Mouse (Mus musculus) liver, embryonic 14.5 days (tissue): ENCODE measurements around the gene Uqcr11. TPM values are rescaled to one million over a fixed set of nuclear protein-coding genes. Genes with fewer than 3 reads are reported as not detected.

ENCODE experiments used
- ATAC-seq: fragments of 200-750 bp; cut with Nextera tagmentation; 2 replicates; pipeline ENCODE4 v1.8.0; 2017; ENCODE audit warnings: moderate number of reproducible peaks, mild to moderate bottlenecking, moderate library complexity; ENCODE audit not compliant: insufficient read depth
- DNase-seq, 3 experiments: peaks; one replicate each; pipeline ENCODE4 v3.0.0-alpha.2; 2012 to 2013; ENCODE audit warnings: low read depth in 3 of 3, low spot score in 3 of 3
- H3K27ac ChIP-seq: fragments of 300-500 bp; sonication (generic); 2 replicates; pipeline ENCODE4 v1.5.1; 2014; ENCODE audit warnings: moderate library complexity, mild to moderate bottlenecking, control low read depth, inconsistent platforms
- H3K27me3 ChIP-seq: fragments of 300-500 bp; sonication (generic); 2 replicates; pipeline ENCODE4 v1.6.1; 2014; ENCODE audit warnings: mild to moderate bottlenecking, low read length, moderate library complexity; ENCODE audit not compliant: control insufficient read depth, insufficient read depth
- H3K36me3 ChIP-seq: fragments of 300-500 bp; sonication (generic); replicated peaks from 2 replicates; pipeline ENCODE4 v1.6.1; 2014; ENCODE audit warnings: low read depth; ENCODE audit not compliant: control insufficient read depth, insufficient read depth
- H3K4me1 ChIP-seq, 2 experiments: fragments of 200-500 bp in 1 of 2; fragments of 300-500 bp in 1 of 2; sonication (generic) in 1 of 2; replicated peaks; 2 replicates each; pipeline ENCODE4 v1.6.1; 2012 to 2014; ENCODE audit warnings: antibody characterized with exemption in 1 of 2, inconsistent platforms in 1 of 2, low read length in 1 of 2; ENCODE audit not compliant: control insufficient read depth in 2 of 2, insufficient read depth in 2 of 2
- H3K4me2 ChIP-seq: fragments of 300-500 bp; sonication (generic); 2 replicates; pipeline ENCODE4 v1.6.1; 2014; ENCODE audit warnings: low read depth, mild to moderate bottlenecking, control low read depth, moderate library complexity
- H3K4me3 ChIP-seq, 2 experiments: fragments of 200-500 bp in 1 of 2; fragments of 300-500 bp in 1 of 2; sonication (generic) in 1 of 2; 2 replicates each; pipeline ENCODE4 v1.5.1; 2012 to 2014; ENCODE audit warnings: low read depth in 2 of 2, low read length in 2 of 2, mild to moderate bottlenecking in 2 of 2, control low read depth in 1 of 2, inconsistent platforms in 1 of 2, moderate library complexity in 1 of 2; ENCODE audit not compliant: insufficient read depth in 1 of 2
- H3K9ac ChIP-seq: fragments of 300-500 bp; sonication (generic); replicated peaks from 2 replicates; pipeline ENCODE4 v1.6.1; 2014; ENCODE audit warnings: mild to moderate bottlenecking, control low read depth, moderate library complexity
- H3K9me3 ChIP-seq: fragments of 300-500 bp; sonication (generic); 2 replicates; pipeline ENCODE4 v1.6.1; 2016; ENCODE audit warnings: low read length, mixed read lengths; ENCODE audit not compliant: control insufficient read depth
- CTCF ChIP-seq: IDR thresholded peaks from 2 replicates; pipeline ENCODE4 v1.5.1; 2016; ENCODE audit warnings: antibody characterized with exemption, low read depth, control low read depth
- EP300 ChIP-seq: IDR thresholded peaks from 2 replicates; pipeline ENCODE4 v1.6.1; 2016; ENCODE audit warnings: antibody characterized with exemption, low read depth
- WGBS: fragments of 180-500 bp; shearing (Covaris S2); extraction: QIAGEN DNeasy Blood & Tissue Kit; methylation state at CpG from one replicate; pipeline ENCODE4 v1.1.7; 2014; ENCODE audit not compliant: insufficient replicate concordance; 5-methylcytosine and 5-hydroxymethylcytosine counted together
- polyA plus RNA-seq, 2 experiments: library from polyadenylated mRNA; depleted of rRNA in 1 of 2; stranded (reverse) in 1 of 2; unstranded in 1 of 2; fragments of >200 nt; fragmentation: Nextera tagmentation in 1 of 2; extraction: Ambion mirVana in 1 of 2; gene quantifications; 2 replicates each; pipeline versions ENCODE4 v1.2.1 to v1.2.3; 2012 to 2014

The Uqcr11 gene
- polyA plus RNA-seq, 2 experiments: 571 to 729 TPM

GRCm38 (mm10) chr10:80399191-80399972, 7.2 kb downstream of the Uqcr11 start, which contains the start of gene Mbd3:
Gene Mbd3 (minus strand): TSS chr10:80399550.
- DNase-seq (peak; percentile 100), ATAC-seq (peak; percentile 94)
- peak within 1 kb of the TSS; percentile 95 for H3K9ac ChIP-seq
- H3K27ac ChIP-seq: peak within 1 kb of the TSS; percentile 97
- no peaks in the 10 kb centered on the region for H3K27me3 ChIP-seq
- peaks cover 28% of the 10 kb centered on the region for H3K36me3 ChIP-seq
- H3K4me1 ChIP-seq: peaks cover 17 to 19% of the 10 kb centered on the region in 2 experiments
- H3K4me3 ChIP-seq: peak within 1 kb of the TSS; percentile 64 to 90
- H3K4me2 ChIP-seq: peak within 1 kb of the TSS; percentile 99
- under 1% methylated on average over 80 of the region's 82 CpGs for WGBS
- H3K9me3 ChIP-seq: no peaks in the 10 kb centered on the region
- no peak for TF ChIP-seq EP300
- TF ChIP-seq CTCF: no peak

GRCm38 (mm10) chr10:80398719-80399190, 7.9 kb downstream of the Uqcr11 start:
- peak overlapping the region; percentile 64 to 90 for H3K4me3 ChIP-seq
- H3K4me2 ChIP-seq: peak overlapping the region; percentile 99
- peak overlapping the region; percentile 97 for H3K27ac ChIP-seq
- H3K36me3 ChIP-seq: peaks cover 28% of the 10 kb centered on the region
- H3K4me1 ChIP-seq: peaks cover 17 to 19% of the 10 kb centered on the region in 2 experiments
- DNase-seq: peak; percentile 95 to 96 (median 96)
- peak; percentile 80 for ATAC-seq
- peak overlapping the region; percentile 95 for H3K9ac ChIP-seq
- under 1% methylated on average over 59 of the region's 59 CpGs for WGBS
- H3K27me3 ChIP-seq: no peaks in the 10 kb centered on the region
- no peaks in the 10 kb centered on the region for H3K9me3 ChIP-seq
- TF ChIP-seq EP300 (no peak), CTCF (0 out of 2 replicates have a peak, but pooled peaks have one; percentile 25)

GRCm38 (mm10) chr10:80398174-80398535, 8.5 kb downstream of the Uqcr11 start:
- ATAC-seq (no peak), DNase-seq (no peak)
- 0% methylated on average over 1 of the region's 1 CpGs for WGBS
- H3K36me3 ChIP-seq: peaks cover 27% of the 10 kb centered on the region
- H3K4me1 ChIP-seq: peaks cover 17 to 19% of the 10 kb centered on the region in 2 experiments
- H3K4me3 ChIP-seq: peak overlapping the region; percentile 57 to 90
- peak overlapping the region; percentile 88 for H3K9ac ChIP-seq
- H3K9me3 ChIP-seq: no peaks in the 10 kb centered on the region
- no peaks in the 10 kb centered on the region for H3K27me3 ChIP-seq
- TF ChIP-seq EP300 (no peak), CTCF (no peak)
- peak overlapping the region; percentile 99 for H3K4me2 ChIP-seq
- H3K27ac ChIP-seq: peak overlapping the region; percentile 97

GRCm38 (mm10) chr10:80397524-80398173, 9.0 kb downstream of the Uqcr11 start:
- peak overlapping the region; percentile 97 for H3K27ac ChIP-seq
- ATAC-seq (no peak), DNase-seq (no peak)
- peak overlapping the region; percentile 88 for H3K9ac ChIP-seq
- no peaks in the 10 kb centered on the region for H3K9me3 ChIP-seq
- H3K36me3 ChIP-seq: peaks cover 27% of the 10 kb centered on the region
- H3K4me1 ChIP-seq: peaks cover 17 to 19% of the 10 kb centered on the region in 2 experiments
- no peaks in the 10 kb centered on the region for H3K27me3 ChIP-seq
- 42% methylated on average over 8 of the region's 8 CpGs for WGBS
- H3K4me3 ChIP-seq: peak overlapping the region; percentile 50 to 90
- TF ChIP-seq CTCF (no peak), EP300 (no peak)
- peak overlapping the region; percentile 99 for H3K4me2 ChIP-seq
